Mouse (Mus musculus) midbrain, embryonic 11.5 days (tissue): ENCODE measurements at regions not wholly inside any gene's neighbourhood (a gene's known extent, or its start where the extent isn't known, plus 50 kb on each side); places are given as distances from the start of the nearest gene placed in this dataset.

ENCODE experiments used
- ATAC-seq: fragments of 200-750 bp; cut with Nextera tagmentation; 2 replicates; pipeline ENCODE4 v1.8.0; 2017; ENCODE audit warnings: moderate TSS enrichment, moderate library complexity; ENCODE audit not compliant: low FRiP score
- DNase-seq: peaks from one replicate; pipeline ENCODE4 v3.0.0; 2015; ENCODE audit warnings: low spot score; ENCODE audit errors: missing footprints
- H3K27ac ChIP-seq: fragments of 300-500 bp; sonication (generic); 2 replicates; pipeline ENCODE4 v1.5.1; 2014; ENCODE audit warnings: low read depth, low read length
- H3K27me3 ChIP-seq: fragments of 300-500 bp; sonication (generic); 2 replicates; pipeline ENCODE4 v1.6.1; 2014; ENCODE audit warnings: mild to moderate bottlenecking, low read length, moderate library complexity, mixed read lengths; ENCODE audit not compliant: control insufficient read depth, insufficient read depth
- H3K36me3 ChIP-seq: fragments of 300-500 bp; sonication (generic); 2 replicates; pipeline ENCODE4 v1.6.1; 2014; ENCODE audit warnings: mild to moderate bottlenecking, low read length, moderate library complexity, mixed read lengths; ENCODE audit not compliant: control insufficient read depth, insufficient read depth
- H3K4me1 ChIP-seq: fragments of 300-500 bp; sonication (generic); 2 replicates; pipeline ENCODE4 v1.6.1; 2014; ENCODE audit warnings: low read length; ENCODE audit not compliant: control insufficient read depth, insufficient read depth
- H3K4me2 ChIP-seq: fragments of 300-500 bp; sonication (generic); 2 replicates; pipeline ENCODE4 v1.6.1; 2014; ENCODE audit warnings: mild to moderate bottlenecking, moderate library complexity
- H3K4me3 ChIP-seq: fragments of 300-500 bp; sonication (generic); 2 replicates; pipeline ENCODE4 v1.5.1; 2014; ENCODE audit warnings: low read depth, low read length
- H3K9ac ChIP-seq: fragments of 300-500 bp; sonication (generic); 2 replicates; pipeline ENCODE4 v1.6.1; 2014; ENCODE audit warnings: low read length
- H3K9me3 ChIP-seq: fragments of 300-500 bp; sonication (generic); 2 replicates; pipeline ENCODE4 v1.6.1; 2016; ENCODE audit warnings: low read length; ENCODE audit not compliant: control insufficient read depth
- WGBS: fragments of 180-500 bp; shearing (Covaris S2); extraction: QIAGEN DNeasy Blood & Tissue Kit; methylation state at CpG from one replicate; pipeline ENCODE4 v1.1.7; 2014; 5-methylcytosine and 5-hydroxymethylcytosine counted together

DNA sequence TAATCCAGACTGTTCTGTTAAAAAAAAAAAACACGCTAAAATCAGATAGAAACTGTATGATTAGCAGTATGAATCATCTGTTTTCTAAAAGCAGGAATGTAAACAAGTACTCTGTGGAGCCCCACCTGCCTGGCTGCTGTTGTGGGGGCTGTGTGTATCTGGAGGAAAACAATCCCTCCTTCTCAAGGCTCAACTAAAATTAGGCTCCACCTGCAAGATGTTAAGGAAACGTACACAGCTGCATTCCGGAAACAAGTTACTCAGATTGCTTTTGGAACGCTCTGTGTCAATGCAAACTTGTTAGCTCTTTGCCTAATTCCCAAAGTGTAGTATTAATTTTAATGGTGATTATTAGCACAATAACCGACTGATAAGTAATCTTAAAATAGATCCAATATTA is 96.3 kb upstream of the Adgrl2 start:
- Histone ChIP-seq H3K4me2 (no peak overlapping the region), H3K4me1 (peaks cover 15% of the 10 kb centered on the region), H3K27me3 (no peaks in the 10 kb centered on the region), H3K9me3 (no peaks in the 10 kb centered on the region), H3K36me3 (no peaks in the 10 kb centered on the region), H3K27ac (no peak overlapping the region), H3K4me3 (no peak overlapping the region), H3K9ac (no peak overlapping the region)
- DNase-seq (no peak), ATAC-seq (no peak)
- 79% methylated on average over 5 of the region's 5 CpGs for WGBS

GRCm38 (mm10) chr3:149086086-149086485 is 95.7 kb upstream of the Adgrl2 start:
- ATAC-seq (no peak), DNase-seq (no peak)
- Histone ChIP-seq H3K9ac (no peak overlapping the region), H3K4me2 (no peak overlapping the region), H3K9me3 (no peaks in the 10 kb centered on the region), H3K4me1 (peaks cover 15% of the 10 kb centered on the region), H3K4me3 (no peak overlapping the region), H3K27ac (no peak overlapping the region), H3K27me3 (no peaks in the 10 kb centered on the region), H3K36me3 (no peaks in the 10 kb centered on the region)
- 69% methylated on average over 3 of the region's 3 CpGs for whole genome bisulfite sequencing

- no peak overlapping the region for H3K4me3 ChIP-seq
Observed at GRCm38 (mm10) chr3:149084861-149085598, 94.7 kb upstream of the Adgrl2 start.

GRCm38 (mm10) chr3:149083391-149083790 is 93.0 kb upstream of the Adgrl2 start:
- no peak for DNase-seq
- 69% methylated on average over 11 of the region's 11 CpGs for WGBS

More at GRCm38 (mm10) chr3:149084861-149085598, 94.7 kb upstream of the Adgrl2 start:
- DNase-seq (no peak), ATAC-seq (no peak)
- H3K27me3 ChIP-seq = no peaks in the 10 kb centered on the region
- 53% methylated on average over 10 of the region's 10 CpGs for WGBS
- H3K4me1 ChIP-seq = peaks cover 15% of the 10 kb centered on the region
- no peak overlapping the region for H3K4me2 ChIP-seq
- no peaks in the 10 kb centered on the region for H3K9me3 ChIP-seq
- H3K27ac ChIP-seq = no peak overlapping the region
- H3K36me3 ChIP-seq = no peaks in the 10 kb centered on the region
- no peak overlapping the region for H3K9ac ChIP-seq

DNA sequence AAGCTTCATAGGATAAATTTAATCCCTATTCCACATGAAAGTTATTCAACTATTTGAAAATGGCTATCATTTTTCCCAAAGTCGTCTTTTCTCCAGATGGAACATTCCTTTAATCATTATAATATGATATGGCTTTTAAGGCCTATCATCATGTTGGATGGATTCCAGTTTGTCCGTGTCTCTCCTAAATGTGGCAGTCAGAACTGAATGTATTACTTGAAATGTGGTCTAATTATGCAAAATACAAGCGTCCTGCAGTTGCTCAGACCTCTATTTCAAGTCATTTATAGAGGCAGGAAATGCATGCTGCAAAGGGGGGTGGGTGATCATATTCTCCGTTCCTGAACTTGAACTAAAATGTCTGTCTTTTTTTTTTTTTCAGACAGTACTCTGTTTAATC is 88.5 kb upstream of the Adgrl2 start:
- WGBS = 83% methylated on average over 4 of the region's 4 CpGs

More at GRCm38 (mm10) chr3:149083391-149083790, 93.0 kb upstream of the Adgrl2 start:
- Histone ChIP-seq H3K9me3 (no peaks in the 10 kb centered on the region), H3K9ac (no peak overlapping the region), H3K27ac (no peak overlapping the region), H3K4me2 (no peak overlapping the region), H3K4me1 (peaks cover 7% of the 10 kb centered on the region; the same call in 1 of the 2 replicates), H3K4me3 (no peak overlapping the region), H3K27me3 (no peaks in the 10 kb centered on the region), H3K36me3 (no peaks in the 10 kb centered on the region)
- no peak for ATAC-seq

DNA sequence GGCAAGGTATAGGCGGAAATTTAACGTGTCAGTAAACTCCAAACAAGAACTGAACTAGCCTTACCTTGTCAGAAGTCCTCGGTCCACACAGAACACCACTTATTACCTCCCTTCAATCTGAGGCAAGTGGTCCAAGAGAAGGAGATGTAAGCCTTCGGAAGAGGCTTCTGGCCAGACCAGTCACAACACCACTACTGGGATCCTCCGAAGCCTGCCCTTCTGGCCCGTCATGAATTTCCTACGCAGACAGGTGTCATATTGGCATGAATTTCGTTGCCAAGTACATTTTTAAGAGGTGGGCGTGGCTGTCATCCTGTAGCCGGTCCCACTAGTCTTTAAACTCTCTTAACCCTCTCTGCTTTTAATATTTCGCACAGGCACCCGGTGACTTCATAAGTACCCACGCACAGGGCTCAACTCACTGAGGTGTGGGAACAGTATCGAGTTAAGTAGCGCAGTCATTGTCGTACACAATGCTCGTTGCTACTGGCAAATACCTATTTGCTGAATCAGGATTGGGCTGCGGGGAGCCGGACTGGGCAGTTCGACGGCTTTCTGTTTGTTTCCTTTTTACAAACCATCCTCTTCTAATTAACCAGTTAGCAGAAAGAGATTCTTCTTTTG is 86.7 kb upstream of the Adgrl2 start:
- Histone ChIP-seq H3K4me3 (no peak overlapping the region), H3K36me3 (no peaks in the 10 kb centered on the region), H3K27ac (no peak overlapping the region), H3K9ac (no peak overlapping the region), H3K27me3 (no peaks in the 10 kb centered on the region), H3K4me1 (no peaks in the 10 kb centered on the region), H3K9me3 (no peaks in the 10 kb centered on the region), H3K4me2 (no peak overlapping the region)
- DNase-seq (no peak), ATAC-seq (no peak)
- 79% methylated on average over 21 of the region's 21 CpGs for WGBS

More for the DNA sequence above, 88.5 kb upstream of the Adgrl2 start:
- H3K36me3 ChIP-seq = no peaks in the 10 kb centered on the region
- H3K27me3 ChIP-seq = no peaks in the 10 kb centered on the region
- H3K27ac ChIP-seq = no peak overlapping the region
- H3K4me3 ChIP-seq = no peak overlapping the region
- H3K4me1 ChIP-seq = no peaks in the 10 kb centered on the region
- no peak overlapping the region for H3K4me2 ChIP-seq
- DNase-seq (no peak), ATAC-seq (no peak)
- H3K9ac ChIP-seq = no peak overlapping the region
- H3K9me3 ChIP-seq = no peaks in the 10 kb centered on the region

DNA sequence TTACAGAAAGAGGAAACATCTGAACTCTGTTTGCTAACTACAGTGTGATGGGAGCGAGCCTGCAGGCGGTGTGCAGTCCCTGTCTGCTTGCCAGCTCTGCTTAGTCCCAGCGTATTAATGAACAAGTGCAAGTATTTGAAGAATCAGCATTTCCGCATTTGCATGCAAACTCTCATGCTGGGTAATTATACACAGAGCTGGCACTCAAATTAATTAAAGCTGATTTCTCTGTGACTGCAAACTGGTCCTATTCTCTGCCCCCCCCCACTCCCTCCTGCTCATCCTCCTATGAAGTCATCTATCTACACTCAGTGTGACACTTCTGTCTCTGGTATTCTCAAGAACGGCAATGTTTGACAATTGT is 85.1 kb upstream of the Adgrl2 start:
- Histone ChIP-seq H3K4me1 (no peaks in the 10 kb centered on the region), H3K9me3 (no peaks in the 10 kb centered on the region), H3K4me2 (no peak overlapping the region), H3K27ac (no peak overlapping the region), H3K27me3 (no peaks in the 10 kb centered on the region), H3K4me3 (no peak overlapping the region), H3K9ac (no peak overlapping the region), H3K36me3 (no peaks in the 10 kb centered on the region)
- WGBS = 85% methylated on average over 5 of the region's 5 CpGs
- ATAC-seq = peak; percentile 43
- DNase-seq = no peak

DNA sequence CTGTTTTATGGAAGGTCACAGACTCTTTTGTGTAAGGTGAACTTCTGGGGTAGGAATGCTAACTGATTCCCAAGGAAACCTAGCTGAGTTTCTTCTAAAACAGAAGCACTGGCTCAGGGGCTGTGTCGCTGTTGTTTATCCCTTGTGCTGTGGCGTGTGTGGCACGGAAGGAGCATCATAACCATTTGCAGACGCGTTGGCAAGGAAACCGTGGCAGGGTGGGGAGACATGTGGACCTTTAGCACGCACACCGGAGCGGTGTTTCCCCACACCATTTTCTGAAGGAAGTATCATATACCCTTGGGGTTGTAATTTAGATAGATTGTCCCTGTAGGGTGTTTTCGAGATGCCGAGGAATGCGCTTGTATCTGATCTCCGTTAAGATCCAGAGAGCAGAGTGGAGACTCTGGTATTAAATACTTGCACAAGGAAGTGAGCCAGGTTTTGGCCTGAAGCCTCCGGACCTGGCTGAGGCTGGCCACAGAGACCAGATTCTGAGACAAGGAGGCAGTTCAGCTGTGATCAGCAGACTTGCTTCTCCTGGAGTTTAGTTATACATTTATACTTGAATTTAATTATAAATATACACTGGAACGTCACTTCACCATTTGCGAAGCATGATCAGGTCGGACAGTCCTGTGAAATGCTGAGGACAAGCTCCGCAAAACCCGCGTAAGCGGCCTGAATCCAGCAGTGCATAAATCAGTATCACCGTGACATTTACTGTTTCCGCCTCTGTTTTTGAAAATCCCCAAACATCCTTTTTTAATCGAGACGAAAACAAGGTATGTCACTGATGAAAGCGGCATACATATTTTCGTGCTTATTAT is 84.5 kb upstream of the Adgrl2 start:
- H3K27ac ChIP-seq = no peak overlapping the region
- 80% methylated on average over 27 of the region's 27 CpGs for WGBS
- no peak for DNase-seq
- H3K27me3 ChIP-seq = no peaks in the 10 kb centered on the region
- H3K4me1 ChIP-seq = no peaks in the 10 kb centered on the region
- peak; percentile 53; the same call in 1 of the 2 replicates for ATAC-seq
- H3K9ac ChIP-seq = no peak overlapping the region
- no peak overlapping the region for H3K4me2 ChIP-seq
- H3K36me3 ChIP-seq = no peaks in the 10 kb centered on the region
- no peaks in the 10 kb centered on the region for H3K9me3 ChIP-seq
- H3K4me3 ChIP-seq = no peak overlapping the region

DNA sequence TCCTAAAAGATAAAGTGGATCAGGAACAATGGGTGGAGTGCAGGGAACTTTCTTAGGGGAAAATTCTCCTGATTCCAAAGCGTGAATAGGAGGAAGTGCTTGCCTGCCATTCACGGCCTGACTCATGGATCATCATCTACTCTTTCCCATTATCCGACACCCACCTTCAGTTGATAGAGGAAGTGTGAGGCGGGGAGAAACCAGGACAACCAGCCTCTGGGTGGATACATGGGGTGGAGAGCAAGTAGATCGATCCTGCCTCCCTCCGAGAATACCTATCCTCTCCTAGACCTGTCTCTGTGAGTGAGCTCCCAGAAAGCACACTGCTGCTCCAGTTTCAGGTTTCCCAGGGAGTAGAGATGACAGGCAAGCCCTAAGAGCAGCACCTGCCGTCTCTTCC is 79.8 kb upstream of the Adgrl2 start:
- H3K9me3 ChIP-seq = no peaks in the 10 kb centered on the region
- H3K4me1 ChIP-seq = no peaks in the 10 kb centered on the region
- H3K27me3 ChIP-seq = no peaks in the 10 kb centered on the region
- no peak overlapping the region for H3K4me2 ChIP-seq
- H3K9ac ChIP-seq = no peak overlapping the region
- WGBS = 76% methylated on average over 7 of the region's 7 CpGs
- ATAC-seq (no peak), DNase-seq (no peak)
- H3K4me3 ChIP-seq = no peak overlapping the region
- H3K27ac ChIP-seq = no peak overlapping the region
- no peaks in the 10 kb centered on the region for H3K36me3 ChIP-seq
